Mouse (Mus musculus) cerebellum, postnatal 4 days (tissue): Measurements from ENCODE around the gene Trim38.
A peak's percentile ranks its signal among the peaks of the same experiment; 100 is the strongest.
"Not testable (repeated sequence)": the region's sequence is repeated elsewhere in the genome, so short reads cannot be mapped to it uniquely, and the experiment has no call there.

Experiments
- DNase-seq, 2 experiments: peaks; one replicate each; pipeline ENCODE4 v3.0.0; 2022; ENCODE audit warnings: low spot score in 2 of 2, mixed read lengths in 1 of 2

Gene Trim38

DNA sequence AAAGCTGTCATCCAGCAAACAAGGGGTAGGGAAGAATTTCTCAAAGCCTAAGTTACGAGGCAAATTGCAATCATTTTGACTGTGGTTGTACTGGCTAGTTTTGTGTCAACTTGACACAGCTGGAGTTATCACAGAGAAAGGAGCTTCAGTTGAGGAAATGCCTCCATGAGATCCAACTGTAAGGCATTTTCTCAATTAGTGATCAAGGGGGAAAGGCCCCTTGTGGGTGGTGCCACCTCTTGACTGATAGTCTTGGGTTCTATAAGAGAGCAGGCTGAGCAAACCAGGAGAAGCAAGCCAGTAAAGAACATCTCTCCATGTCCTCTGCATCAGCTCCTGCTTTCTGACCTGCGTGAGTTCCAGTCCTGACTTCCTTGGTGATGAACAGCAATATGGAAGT lies at the start of gene Trim38:
Gene Trim38, plus strand, starts transcription at position 301 of the 400 bp plus-strand sequence.
- not testable (repeated sequence) for DNase-seq

DNA sequence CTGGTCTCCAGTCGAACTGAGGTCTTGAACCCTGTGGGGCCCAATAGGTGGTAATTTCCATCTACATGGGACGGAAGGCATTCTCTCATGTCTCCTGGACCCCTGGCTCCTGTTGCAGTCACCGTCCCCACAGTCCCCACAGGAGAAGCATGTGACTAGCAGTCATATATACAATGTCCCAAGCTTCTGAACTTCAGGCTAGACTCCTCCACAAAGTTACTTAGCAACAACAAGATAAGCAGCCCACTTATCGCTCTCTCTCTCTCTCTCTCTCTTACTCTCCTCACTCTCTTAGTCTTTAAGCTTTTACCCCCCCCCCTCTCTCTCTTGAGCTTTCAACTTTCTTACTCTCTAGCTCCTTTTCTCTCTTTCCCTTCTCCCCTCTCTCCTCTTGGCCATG lies 45.5 kb upstream of the Trim38 start:
- no peak for DNase-seq

DNA sequence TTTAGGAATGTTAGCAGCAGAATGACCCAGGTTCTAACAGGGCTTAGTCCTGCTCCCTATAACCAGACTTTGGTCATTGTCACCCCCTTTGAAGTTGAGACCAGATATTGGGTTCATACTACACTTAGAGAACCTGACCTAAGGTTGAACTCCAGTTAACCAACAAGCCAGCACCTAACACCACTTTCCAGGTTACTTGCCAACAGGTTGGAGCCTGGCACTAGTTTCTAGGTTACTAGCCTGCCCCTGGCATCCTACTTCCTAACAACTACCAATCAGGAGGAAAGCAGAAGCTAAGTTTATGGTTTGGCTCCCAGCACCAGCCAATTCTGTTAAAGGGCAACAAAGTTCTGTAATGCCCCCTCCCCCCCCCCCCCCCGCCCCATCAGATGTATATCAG lies 44.5 kb upstream of the Trim38 start:
- no peak for DNase-seq

DNA sequence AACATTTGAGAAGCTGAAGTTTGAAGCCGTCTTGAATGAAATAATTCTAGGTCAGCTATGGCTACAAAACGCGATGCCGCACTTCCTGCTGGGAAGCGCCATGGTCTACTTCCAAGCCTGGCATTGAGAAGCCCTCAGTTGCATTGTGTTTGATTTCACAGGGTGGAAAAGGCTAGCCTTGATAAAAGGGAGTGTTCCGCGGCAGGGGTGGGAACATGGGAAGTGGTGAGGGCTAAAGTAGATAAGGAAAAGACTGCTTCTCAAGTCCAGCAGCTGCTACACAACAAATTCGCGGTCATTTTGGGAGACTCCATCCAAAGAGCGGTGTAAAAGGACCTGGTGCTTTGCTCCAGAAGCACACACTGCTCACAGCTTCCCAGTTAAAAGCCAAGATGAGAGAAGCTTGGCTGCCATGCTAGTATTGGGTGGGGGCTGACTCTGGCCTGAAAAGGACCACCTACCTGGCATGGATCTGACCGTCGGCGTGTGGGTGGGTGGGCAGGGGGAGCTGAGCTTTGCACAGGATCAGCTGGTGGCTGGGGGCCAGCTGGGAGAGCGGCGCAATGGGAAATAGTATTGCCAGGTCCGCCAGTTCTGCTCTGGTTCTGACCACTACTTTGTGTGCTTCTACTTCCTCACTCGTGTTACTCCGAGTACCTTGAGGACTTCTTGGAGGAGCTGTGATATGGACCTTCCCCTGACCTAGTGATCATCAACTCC lies 41.1 kb upstream of the Trim38 start:
- no peak for DNase-seq

DNA sequence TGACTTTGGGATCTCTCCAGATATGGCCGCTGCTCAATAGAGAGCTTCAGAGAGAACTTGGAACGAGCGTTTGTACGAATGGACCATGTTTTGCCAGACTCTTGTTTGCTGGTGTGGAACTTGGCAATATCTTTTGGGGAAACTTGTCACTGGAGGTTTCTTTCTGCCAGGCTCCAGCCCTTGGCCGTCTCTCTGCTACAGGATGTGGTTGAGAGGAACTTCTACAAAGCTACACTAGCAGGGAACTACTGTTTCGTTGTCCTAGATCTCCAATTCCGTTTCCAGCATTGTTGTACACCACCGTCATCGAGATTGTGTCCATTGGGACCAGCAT lies 40.6 kb upstream of the Trim38 start:
- no peak for DNase-seq

DNA sequence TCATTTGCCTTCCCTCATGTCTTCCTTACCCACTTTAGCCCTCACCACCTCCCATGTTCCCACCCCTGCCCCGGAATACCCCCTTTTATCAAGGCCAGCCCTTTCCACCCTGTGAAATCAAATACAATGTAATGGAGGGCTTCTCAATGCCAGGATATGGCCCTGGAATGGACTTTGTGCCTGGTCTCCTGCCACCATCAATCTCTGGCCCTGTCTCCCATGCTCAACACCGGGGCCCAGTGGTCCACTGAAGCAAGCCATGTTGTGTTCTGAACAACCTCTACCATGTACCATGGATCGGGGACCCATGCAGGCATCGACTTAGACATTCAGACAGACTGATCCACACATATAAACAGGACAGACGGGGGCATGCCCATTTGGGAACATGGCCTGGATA lies 40.0 kb upstream of the Trim38 start:
- no peak for DNase-seq

DNA sequence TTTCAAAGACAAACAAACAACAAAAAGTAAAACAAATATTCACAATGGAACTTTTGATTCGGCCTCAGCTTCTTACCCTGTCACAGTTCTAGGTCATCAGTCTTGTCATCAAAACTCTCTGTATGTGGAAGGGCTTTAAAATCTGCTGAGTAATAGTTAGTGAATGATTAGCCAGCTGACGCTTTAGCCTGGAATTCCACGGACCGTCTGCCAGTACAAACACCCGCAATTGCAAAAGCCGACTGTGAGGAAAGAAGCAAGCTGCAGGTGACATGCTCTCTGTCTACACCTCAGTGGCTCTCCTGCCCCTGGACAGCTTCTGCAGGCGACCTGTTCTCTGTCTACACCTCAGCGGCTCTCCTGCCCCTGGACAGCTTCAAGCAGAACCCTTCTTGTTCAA lies 39.2 kb upstream of the Trim38 start:
- DNase-seq, result no peak

DNA sequence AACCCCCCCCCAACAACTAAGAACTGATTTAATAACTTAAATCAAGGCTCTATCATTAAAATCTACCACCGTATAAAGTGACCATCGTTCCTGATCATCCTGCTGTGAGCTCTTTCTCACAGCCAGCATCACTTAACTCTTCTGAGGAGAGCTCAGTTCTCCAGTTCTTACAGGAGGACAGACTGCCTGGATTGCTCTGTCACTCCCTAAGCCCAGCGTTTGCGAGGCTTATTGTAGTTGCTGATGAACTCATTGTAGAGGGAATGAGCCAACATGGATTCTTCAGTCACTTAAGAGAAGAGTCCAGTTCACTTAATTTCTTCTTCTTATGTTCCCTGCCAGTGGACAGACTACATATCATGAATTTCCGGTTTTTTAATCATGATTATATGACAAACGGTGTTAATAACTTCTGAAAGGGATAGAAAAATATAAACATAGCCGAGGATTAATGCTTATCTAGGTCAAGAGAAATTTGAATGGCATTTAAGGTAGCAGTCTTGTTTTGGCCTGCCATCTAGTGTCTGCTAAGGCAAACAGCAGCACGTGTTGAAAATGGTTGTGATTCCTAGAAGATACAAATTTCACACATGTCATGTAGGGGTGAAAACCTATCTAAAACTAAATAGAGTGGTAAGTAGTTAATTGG lies 37.4 kb upstream of the Trim38 start:
- DNase-seq, result no peak

DNA sequence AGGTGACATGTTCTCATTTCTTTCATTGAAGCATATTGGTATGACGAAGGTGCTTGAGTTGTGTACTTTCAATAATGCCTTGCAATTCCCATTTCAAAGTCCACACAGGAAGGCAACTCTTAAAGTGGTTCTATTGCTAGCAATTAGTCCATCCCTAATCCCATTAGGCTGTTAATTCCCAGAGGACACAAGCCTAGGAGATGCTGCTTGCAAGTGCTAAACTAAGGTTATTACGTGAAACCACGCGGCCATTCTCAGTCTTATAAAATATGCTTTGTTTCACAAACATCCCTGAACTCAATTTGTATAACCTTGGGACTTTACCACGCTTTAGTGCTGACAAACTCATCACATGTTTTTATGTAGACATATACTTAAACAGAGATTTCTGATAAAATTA lies 32.6 kb upstream of the Trim38 start:
- no peak for DNase-seq

DNA sequence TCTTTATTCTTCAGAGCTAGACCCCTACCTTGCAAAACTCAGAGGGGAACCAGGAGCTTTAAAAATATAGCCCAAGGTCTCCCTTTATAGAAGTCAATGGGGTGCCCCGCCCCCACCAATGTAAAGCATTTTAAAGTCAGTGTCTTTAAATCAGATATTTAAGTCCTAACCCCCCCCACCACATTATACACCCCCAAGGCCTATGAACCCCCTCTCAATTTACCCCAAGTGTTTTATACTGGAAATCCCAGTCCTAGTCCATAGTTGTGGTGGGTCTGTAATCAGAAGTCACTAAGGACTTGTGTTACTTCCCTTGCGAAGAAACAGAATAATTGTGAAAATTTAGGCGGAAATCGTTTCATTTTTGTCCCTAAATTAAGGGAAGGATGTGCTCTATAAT lies 31.7 kb upstream of the Trim38 start:
- DNase-seq, result no peak

DNA sequence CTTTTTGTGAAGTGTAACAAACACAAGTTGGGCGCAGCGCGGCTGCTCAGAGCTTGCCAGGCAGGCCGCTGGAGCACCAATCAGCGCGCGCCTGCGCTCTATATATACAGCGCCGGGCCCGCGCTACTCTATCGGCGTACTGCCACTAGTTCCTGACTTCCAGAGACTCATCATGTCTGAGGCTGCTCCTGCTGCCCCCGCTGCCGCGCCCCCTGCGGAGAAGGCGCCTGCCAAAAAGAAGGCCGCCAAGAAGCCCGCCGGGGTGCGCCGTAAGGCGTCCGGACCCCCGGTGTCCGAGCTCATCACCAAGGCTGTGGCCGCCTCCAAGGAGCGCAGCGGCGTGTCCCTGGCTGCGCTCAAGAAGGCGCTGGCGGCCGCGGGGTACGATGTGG lies 31.0 kb upstream of the Trim38 start, which contains the start of gene Hist1h1c:
Gene Hist1h1c, plus strand, starts transcription at position 132 of the 392 bp plus-strand sequence.
- DNase-seq, result peak; percentile 65 to 88

DNA sequence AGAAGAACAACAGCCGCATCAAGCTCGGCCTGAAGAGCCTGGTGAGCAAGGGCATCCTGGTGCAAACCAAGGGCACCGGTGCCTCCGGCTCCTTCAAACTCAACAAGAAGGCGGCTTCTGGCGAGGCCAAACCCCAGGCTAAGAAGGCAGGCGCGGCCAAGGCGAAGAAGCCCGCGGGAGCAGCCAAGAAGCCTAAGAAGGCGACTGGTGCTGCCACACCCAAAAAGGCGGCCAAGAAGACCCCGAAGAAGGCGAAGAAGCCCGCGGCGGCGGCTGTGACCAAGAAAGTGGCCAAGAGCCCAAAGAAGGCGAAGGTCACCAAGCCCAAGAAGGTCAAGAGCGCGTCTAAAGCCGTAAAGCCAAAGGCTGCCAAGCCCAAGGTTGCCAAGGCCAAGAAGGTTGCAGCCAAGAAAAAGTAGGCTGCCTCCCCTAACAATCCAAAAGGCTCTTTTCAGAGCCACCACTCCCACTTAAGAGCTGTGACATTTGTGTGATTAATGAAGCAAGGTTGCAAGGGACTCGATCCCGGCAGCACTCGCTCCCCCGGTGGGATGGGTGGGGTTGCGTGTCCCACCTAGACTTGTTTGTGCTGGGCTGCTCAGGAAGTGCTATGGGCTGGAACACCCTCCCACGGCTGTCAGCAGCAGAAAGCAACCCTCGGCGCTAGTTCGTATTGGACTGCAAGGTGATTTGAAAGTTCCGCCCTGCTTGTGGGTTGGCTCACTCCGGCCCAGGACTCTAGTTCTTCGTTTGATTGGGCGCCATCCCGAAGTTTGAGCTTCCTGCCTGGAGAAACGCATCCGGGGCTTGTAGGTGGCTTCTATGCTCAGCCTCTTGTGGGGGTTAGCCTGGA lies 30.4 kb upstream of the Trim38 start:
- DNase-seq, result peak; percentile 65 to 80

DNA sequence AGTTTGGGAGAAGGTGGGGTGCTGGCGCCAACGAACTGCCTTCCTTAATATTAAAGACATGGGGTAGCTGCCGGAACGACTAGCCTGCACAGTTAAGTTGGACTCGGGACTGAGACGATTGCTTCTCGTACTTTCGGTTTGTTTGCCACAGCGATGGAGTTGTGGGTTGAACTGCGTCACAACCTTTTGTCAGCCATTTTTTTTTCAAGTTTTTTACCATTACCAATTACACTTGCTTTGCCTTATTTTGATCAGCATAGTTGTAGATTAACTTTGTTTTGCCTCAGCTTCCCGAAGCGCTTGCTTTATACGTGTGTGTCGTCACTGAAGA lies 29.8 kb upstream of the Trim38 start:
- no peak for DNase-seq

DNA sequence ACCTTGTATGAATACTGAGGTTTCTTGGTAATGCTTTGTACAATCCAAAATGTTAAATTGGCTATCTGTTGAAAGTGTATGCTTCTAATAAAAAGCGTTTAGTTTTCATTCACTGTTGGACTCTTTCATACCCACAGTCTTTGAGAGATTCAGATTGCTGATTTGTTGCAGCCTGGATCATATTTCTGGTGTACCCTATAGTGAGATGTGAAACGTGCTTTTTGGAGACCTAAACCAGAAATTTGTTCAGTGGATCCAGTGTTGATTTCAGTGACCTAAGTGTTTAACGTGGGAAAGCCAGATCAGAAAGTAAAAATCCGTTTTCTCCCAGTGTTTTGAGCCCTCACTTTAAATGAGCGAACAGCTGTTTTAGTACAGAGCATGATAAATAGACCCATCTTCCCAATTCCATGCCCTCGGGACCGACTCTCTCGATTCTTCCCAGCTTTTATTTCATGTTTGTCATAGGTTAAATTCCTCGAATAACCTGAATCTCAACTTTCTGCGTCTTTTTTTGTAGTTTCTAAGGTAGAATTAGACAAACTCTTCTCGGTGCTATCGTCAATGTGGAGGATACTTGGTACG lies 29.4 kb upstream of the Trim38 start:
- DNase-seq, result no peak

DNA sequence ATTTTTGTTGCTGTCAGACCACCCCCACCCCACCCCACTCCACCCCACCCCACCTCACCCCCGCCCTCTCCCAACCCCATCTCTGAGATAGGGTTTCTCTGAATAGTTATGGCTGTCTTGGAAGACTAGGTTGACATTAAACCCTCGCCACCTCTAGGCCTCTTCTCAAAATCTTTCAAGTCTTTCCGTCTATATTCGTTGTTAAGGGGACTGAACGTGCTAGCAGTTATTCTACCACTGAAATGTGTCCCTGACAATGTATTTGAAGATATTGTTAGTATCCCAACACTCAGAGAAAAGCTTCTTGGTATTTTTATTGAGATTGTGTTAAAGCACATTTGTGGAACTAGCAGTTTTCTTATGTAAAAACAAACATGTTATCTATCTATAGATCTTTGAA lies 28.8 kb upstream of the Trim38 start:
- no peak for DNase-seq

DNA sequence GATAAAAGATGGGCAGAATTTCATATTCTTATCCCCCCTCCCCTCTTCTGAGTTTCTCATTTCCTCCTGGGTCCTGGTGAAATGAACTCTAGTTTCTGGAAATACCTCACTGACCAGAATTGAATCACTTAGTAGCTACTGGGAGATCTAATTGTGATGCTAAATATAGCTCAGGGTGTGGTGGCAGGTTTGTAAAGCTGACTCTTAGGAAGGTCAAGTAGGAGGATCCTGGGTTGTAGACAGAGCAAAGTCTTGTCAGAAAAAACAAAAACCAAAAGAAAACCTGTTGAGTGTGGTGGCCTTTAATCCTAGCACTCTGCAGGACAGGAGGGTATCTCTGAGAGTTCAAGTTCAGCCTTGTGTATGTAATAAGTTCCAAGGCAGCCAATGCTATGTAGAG lies 27.7 kb upstream of the Trim38 start:
- DNase-seq, result no peak

DNA sequence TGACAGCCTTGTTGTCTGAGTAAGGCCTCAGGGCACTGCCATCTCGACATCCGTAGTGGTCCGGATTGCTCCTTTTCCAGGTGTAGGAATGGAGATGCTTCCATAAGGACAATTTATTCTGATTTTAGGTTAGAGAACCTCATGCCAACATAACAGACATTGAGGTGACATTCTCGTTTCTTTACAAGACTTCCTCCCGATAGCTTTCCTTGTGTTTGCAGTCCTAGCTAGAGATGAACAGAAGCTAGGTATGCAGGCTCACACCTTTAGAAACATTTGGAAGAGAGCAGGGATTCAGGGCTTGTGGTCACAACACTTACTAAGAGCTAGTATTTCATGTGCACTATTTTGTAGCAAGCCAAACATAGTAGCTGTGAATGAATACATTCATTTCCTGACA lies 26.5 kb upstream of the Trim38 start:
- DNase-seq, result no peak

DNA sequence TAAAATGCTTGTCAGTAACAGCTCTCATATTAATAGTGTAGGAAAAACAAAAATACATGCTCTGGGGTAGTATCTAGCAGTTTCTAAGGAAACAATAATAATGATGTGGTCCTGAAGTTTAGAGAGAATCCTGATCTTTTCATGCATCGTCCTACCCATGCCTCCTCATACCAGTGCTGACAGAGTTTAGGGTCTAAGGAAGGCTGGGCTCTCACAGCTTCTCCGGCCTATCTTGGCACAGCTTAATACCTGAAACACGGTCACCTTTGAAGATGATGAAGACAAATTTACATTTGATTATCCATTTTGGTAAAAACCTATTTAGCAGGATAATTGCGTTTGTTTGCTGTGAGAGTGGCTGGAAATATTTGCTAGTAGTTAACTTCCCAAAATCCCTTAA lies 25.8 kb upstream of the Trim38 start:
- no peak for DNase-seq

DNA sequence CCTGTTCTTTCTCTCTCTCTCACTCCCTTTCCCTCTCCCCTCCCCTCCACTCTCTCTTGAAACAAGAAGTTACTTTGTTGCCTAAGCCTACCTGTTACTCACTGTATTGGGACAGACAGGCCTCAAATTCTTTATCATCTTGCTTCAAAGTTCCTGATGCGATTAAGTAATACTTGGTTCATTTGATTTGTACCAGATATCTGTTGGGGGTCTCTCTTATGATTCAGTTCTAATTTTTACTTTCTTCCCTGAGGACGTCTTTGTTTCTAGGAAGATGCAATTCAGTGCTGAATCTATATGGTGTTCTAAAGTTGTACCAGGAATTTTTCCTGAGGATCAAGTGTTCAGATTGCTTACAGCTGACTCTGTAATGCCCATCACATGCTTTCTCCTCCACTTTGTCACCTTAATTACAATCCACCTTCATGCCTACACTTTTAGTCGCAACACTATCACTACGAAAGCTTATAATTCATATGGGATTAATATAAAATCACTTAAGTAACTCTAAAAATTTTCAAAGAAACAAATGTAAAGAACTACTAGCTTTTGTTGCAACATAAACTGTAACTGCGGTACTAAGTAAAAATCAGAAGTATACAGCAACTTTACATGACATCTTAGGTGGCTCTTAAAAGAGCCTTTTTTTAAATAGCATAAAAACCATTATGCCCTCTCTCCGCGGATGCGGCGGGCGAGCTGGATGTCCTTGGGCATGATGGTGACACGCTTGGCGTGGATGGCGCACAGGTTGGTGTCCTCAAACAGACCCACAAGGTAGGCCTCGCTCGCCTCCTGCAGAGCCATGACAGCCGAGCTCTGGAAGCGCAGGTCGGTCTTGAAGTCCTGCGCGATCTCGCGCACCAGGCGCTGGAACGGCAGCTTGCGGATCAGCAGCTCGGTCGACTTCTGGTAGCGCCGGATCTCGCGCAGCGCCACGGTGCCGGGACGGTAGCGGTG lies 25.0 kb upstream of the Trim38 start:
- no peak for DNase-seq

DNA sequence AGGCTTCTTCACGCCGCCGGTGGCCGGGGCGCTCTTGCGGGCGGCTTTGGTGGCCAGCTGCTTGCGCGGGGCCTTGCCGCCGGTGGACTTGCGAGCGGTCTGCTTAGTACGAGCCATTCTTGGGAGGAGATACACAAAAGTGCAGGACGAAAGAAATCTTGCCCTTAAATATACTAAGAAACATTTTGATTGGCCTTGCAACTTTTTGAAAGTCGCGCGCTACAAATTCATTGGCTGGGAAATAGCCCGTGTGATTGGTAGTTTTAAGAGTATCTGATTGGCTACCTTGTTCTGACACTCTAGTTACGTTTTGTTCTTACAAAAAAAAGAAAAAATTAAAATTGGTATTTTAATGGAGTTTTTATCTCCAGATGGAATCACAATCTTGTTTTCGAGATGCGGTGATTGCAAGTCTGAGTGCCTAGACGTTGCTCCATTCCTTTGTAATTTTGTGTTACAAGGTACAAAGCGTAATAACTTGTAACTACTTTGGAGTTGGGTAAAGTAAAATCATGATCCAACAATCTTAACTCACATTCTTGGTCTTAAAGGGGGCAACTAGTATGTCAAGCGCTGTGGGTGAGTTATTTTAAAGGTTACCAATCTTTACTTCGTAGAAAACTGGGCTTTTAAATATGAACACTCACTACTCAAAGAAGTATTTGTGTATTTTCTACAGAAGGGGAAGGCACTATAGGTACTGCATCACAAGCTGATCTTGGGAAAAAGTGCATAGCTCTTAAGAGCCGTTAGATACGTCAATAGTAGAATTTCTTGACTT lies 24.1 kb upstream of the Trim38 start, which contains the start of gene Hist1h3c:
Gene Hist1h3c, minus strand, starts transcription at position 222 of the 781 bp plus-strand sequence.
- DNase-seq, result peak; percentile 69 to 83
